Mouse (Mus musculus): Measurements from ENCODE around the gene Bsn. TPM values are rescaled to one million over a fixed set of nuclear protein-coding genes. Genes with fewer than 3 reads are reported as not detected.

The Bsn gene
- polyA plus RNA-seq, 1 experiment from 2014 or later, result 1.1 TPM

- 87% methylated on average over 7 of the region's 7 CpGs for WGBS
- Histone ChIP-seq H3K9me3 (replicated peaks) (no peaks in the 10 kb centered on the region), H3K36me3 (no peaks in the 10 kb centered on the region), H3K27me3 (ENCODE audit: low read depth, poor library complexity, severe bottlenecking) (peaks cover 33% of the 10 kb centered on the region), H3K4me1 (peaks cover 19% of the 10 kb centered on the region), H3K27ac (replicated peaks) (no peak overlapping the region), H3K4me3 (peak overlapping the region; percentile 80)
- DNase-seq (ENCODE audit: low spot score), result no peak
These were observed 1.2 kb downstream of the Bsn start for GRCm38 (mm10) chr9:108189023-108189422.

- Histone ChIP-seq H3K27me3 (ENCODE audit: low read depth, poor library complexity, severe bottlenecking) (peaks cover 33% of the 10 kb centered on the region), H3K36me3 (no peaks in the 10 kb centered on the region), H3K27ac (replicated peaks) (no peak overlapping the region), H3K4me1 (peaks cover 19% of the 10 kb centered on the region), H3K4me3 (no peak overlapping the region), H3K9me3 (replicated peaks) (no peaks in the 10 kb centered on the region)
- 79% methylated on average over 8 of the region's 8 CpGs for WGBS
- DNase-seq (ENCODE audit: low spot score), result no peak
These were observed 1.7 kb downstream of the Bsn start for GRCm38 (mm10) chr9:108188511-108188910.

- 51% methylated on average over 6 of the region's 6 CpGs for WGBS
- H3K27me3 ChIP-seq (ENCODE audit: low read depth, poor library complexity, severe bottlenecking), result peaks cover 29% of the 10 kb centered on the region
- no peak for DNase-seq (ENCODE audit: low spot score)
- H3K4me1 ChIP-seq, result peaks cover 22% of the 10 kb centered on the region
- H3K9me3 ChIP-seq (replicated peaks), result no peaks in the 10 kb centered on the region
- H3K4me3 ChIP-seq, result no peak overlapping the region
- no peaks in the 10 kb centered on the region for H3K36me3 ChIP-seq
- no peak overlapping the region for H3K27ac ChIP-seq (replicated peaks)
These were observed 2.6 kb downstream of the Bsn start for GRCm38 (mm10) chr9:108187616-108188015.

GRCm38 (mm10) chr9:108185786-108186185, 4.4 kb downstream of the Bsn start:
- DNase-seq (ENCODE audit: low spot score), result no peak
- H3K36me3 ChIP-seq, result no peaks in the 10 kb centered on the region
- WGBS, result 86% methylated on average over 8 of the region's 8 CpGs
- peaks cover 22% of the 10 kb centered on the region for H3K4me1 ChIP-seq
- no peak overlapping the region for H3K27ac ChIP-seq (replicated peaks)
- peaks cover 18% of the 10 kb centered on the region for H3K27me3 ChIP-seq (ENCODE audit: low read depth, poor library complexity, severe bottlenecking)
- no peaks in the 10 kb centered on the region for H3K9me3 ChIP-seq (replicated peaks)
- no peak overlapping the region for H3K4me3 ChIP-seq

GRCm38 (mm10) chr9:108183531-108183994, 6.6 kb downstream of the Bsn start:
- 91% methylated on average over 19 of the region's 19 CpGs for WGBS
- H3K4me1 ChIP-seq, result peaks cover 6% of the 10 kb centered on the region; the same call in 1 of the 2 replicates
- no peak overlapping the region for H3K4me3 ChIP-seq
- H3K36me3 ChIP-seq, result no peaks in the 10 kb centered on the region
- H3K9me3 ChIP-seq (replicated peaks), result no peaks in the 10 kb centered on the region
- H3K27me3 ChIP-seq (ENCODE audit: low read depth, poor library complexity, severe bottlenecking), result peaks cover 8% of the 10 kb centered on the region; the same call in 1 of the 2 replicates
- H3K27ac ChIP-seq (replicated peaks), result no peak overlapping the region
- no peak for DNase-seq (ENCODE audit: low spot score)

GRCm38 (mm10) chr9:108182806-108183506, 7.2 kb downstream of the Bsn start:
- 68% methylated on average over 11 of the region's 11 CpGs for WGBS
- Histone ChIP-seq H3K4me1 (peaks cover 6% of the 10 kb centered on the region; the same call in 1 of the 2 replicates), H3K36me3 (no peaks in the 10 kb centered on the region), H3K4me3 (no peak overlapping the region), H3K9me3 (replicated peaks) (no peaks in the 10 kb centered on the region), H3K27ac (replicated peaks) (no peak overlapping the region), H3K27me3 (ENCODE audit: low read depth, poor library complexity, severe bottlenecking) (0 out of 2 replicates have a peak, but pooled peaks cover 1% of the 10 kb centered on the region)
- no peak for DNase-seq (ENCODE audit: low spot score)

- Histone ChIP-seq H3K27me3 (ENCODE audit: low read depth, poor library complexity, severe bottlenecking) (no peaks in the 10 kb centered on the region), H3K36me3 (no peaks in the 10 kb centered on the region), H3K4me3 (no peak overlapping the region), H3K27ac (replicated peaks) (no peak overlapping the region), H3K4me1 (peaks cover 2% of the 10 kb centered on the region; the same call in 1 of the 2 replicates), H3K9me3 (replicated peaks) (peaks cover 5% of the 10 kb centered on the region; the same call in 1 of the 2 replicates)
- 82% methylated on average over 5 of the region's 5 CpGs for WGBS
- no peak for DNase-seq (ENCODE audit: low spot score)
These were observed 11.8 kb downstream of the Bsn start for GRCm38 (mm10) chr9:108178391-108178790.

GRCm38 (mm10) chr9:108175116-108175838, 14.9 kb downstream of the Bsn start:
- no peak for DNase-seq (ENCODE audit: low spot score)
- Histone ChIP-seq H3K36me3 (no peaks in the 10 kb centered on the region), H3K27ac (replicated peaks) (no peak overlapping the region), H3K4me3 (no peak overlapping the region), H3K9me3 (replicated peaks) (peaks cover 5% of the 10 kb centered on the region; the same call in 1 of the 2 replicates), H3K4me1 (peaks cover 6% of the 10 kb centered on the region; the same call in 1 of the 2 replicates), H3K27me3 (ENCODE audit: low read depth, poor library complexity, severe bottlenecking) (no peaks in the 10 kb centered on the region)
- WGBS, result 84% methylated on average over 19 of the region's 19 CpGs

GRCm38 (mm10) chr9:108172777-108173350, 17.3 kb downstream of the Bsn start:
- Histone ChIP-seq H3K27ac (replicated peaks) (no peak overlapping the region), H3K9me3 (replicated peaks) (peaks cover 5% of the 10 kb centered on the region; the same call in 1 of the 2 replicates), H3K4me1 (peaks cover 6% of the 10 kb centered on the region; the same call in 1 of the 2 replicates), H3K36me3 (no peaks in the 10 kb centered on the region), H3K27me3 (ENCODE audit: low read depth, poor library complexity, severe bottlenecking) (no peaks in the 10 kb centered on the region), H3K4me3 (no peak overlapping the region)
- DNase-seq (ENCODE audit: low spot score), result no peak
- 87% methylated on average over 5 of the region's 5 CpGs for WGBS

GRCm38 (mm10) chr9:108169751-108170150, 20.4 kb downstream of the Bsn start:
- H3K36me3 ChIP-seq, result no peaks in the 10 kb centered on the region
- no peak overlapping the region for H3K4me3 ChIP-seq
- no peaks in the 10 kb centered on the region for H3K27me3 ChIP-seq (ENCODE audit: low read depth, poor library complexity, severe bottlenecking)
- no peak for DNase-seq (ENCODE audit: low spot score)
- no peaks in the 10 kb centered on the region for H3K9me3 ChIP-seq (replicated peaks)
- H3K27ac ChIP-seq (replicated peaks), result 0 out of 2 replicates have a peak overlapping the region, but pooled peaks have one; percentile 0
- H3K4me1 ChIP-seq, result peaks cover 6% of the 10 kb centered on the region; the same call in 1 of the 2 replicates
- 90% methylated on average over 10 of the region's 10 CpGs for WGBS

GRCm38 (mm10) chr9:108165143-108165542, 25.0 kb downstream of the Bsn start:
- Histone ChIP-seq H3K4me1 (peaks cover 2% of the 10 kb centered on the region; the same call in 1 of the 2 replicates), H3K27me3 (ENCODE audit: low read depth, poor library complexity, severe bottlenecking) (peaks cover 3% of the 10 kb centered on the region; the same call in 1 of the 2 replicates), H3K36me3 (no peaks in the 10 kb centered on the region), H3K4me3 (no peak overlapping the region), H3K9me3 (replicated peaks) (no peaks in the 10 kb centered on the region), H3K27ac (replicated peaks) (no peak overlapping the region)
- WGBS, result 46% methylated on average over 8 of the region's 8 CpGs
- peak; percentile 25 for DNase-seq (ENCODE audit: low spot score)

- WGBS, result 88% methylated on average over 16 of the region's 16 CpGs
- no peak for DNase-seq (ENCODE audit: low spot score)
These were observed 26.4 kb downstream of the Bsn start for GRCm38 (mm10) chr9:108163646-108164284.

More at GRCm38 (mm10) chr9:108163646-108164284, 26.4 kb downstream of the Bsn start:
- Histone ChIP-seq H3K36me3 (no peaks in the 10 kb centered on the region), H3K27me3 (ENCODE audit: low read depth, poor library complexity, severe bottlenecking) (peaks cover 9% of the 10 kb centered on the region; the same call in 1 of the 2 replicates), H3K4me3 (no peak overlapping the region), H3K4me1 (peaks cover 4% of the 10 kb centered on the region; the same call in 1 of the 2 replicates), H3K27ac (replicated peaks) (no peak overlapping the region), H3K9me3 (replicated peaks) (no peaks in the 10 kb centered on the region)

All from midbrain, embryonic 10.5 days (tissue).